Mouse (Mus musculus) heart, postnatal 0 days (tissue): ENCODE data around the gene Sox6.

ENCODE experiments used
- CTCF ChIP-seq: IDR thresholded peaks from 2 replicates; pipeline ENCODE4 v1.5.1; 2016; ENCODE audit warnings: antibody characterized with exemption, control low read depth, low read depth
- EP300 ChIP-seq: IDR thresholded peaks from 2 replicates; pipeline ENCODE4 v1.6.1; 2016; ENCODE audit warnings: antibody characterized with exemption, low read depth

- no peak for TF ChIP-seq EP300
- no peak for TF ChIP-seq CTCF
Measured at GRCm38 (mm10) chr7:115630691-115631090, 407.9 kb downstream of the Sox6 start.
